22 mouse cellular contexts compared by ENCODE assay signal in genomic region chr4:154773830-154774229, GRCm38 (mm10).
DNase-seq lines count a peak whose midpoint lies in the region; ATAC-seq lines count a peak whose summit lies in the region.
"Had no signal": no experiment of that assay in that cellular context is flagged by ENCODE, and none has a peak within 500 bp of the region (broad histone marks: within the 10 kb centered on the region; RNA-seq: fewer than 3 reads in every experiment).

No protein-coding gene starts in this region.

- H3K4me2 ChIP-seq in kidney, embryonic 16.5 days (replicated peaks; ENCODE audit: low read depth, low read length) = no peak overlapping the region
- H3K4me2 ChIP-seq: embryonic facial prominence, embryonic 12.5 days; forebrain, embryonic 12.5 days; heart, embryonic 11.5 days; heart, embryonic 15.5 days; hindbrain, embryonic 14.5 days had no signal

- peak overlapping the region; percentile 5; the same call in 1 of the 2 replicates for H3K27ac ChIP-seq in kidney, embryonic 16.5 days (ENCODE audit: low read length)
- H3K27ac ChIP-seq: embryonic facial prominence, embryonic 12.5 days; forebrain, embryonic 12.5 days; heart, adult 2 months; heart, embryonic 15.5 days; hindbrain, embryonic 10.5 days; hindbrain, embryonic 14.5 days had no signal

- DNase-seq in kidney, postnatal 14 days = no peak
- peak; percentile 3 for DNase-seq in 416B (ENCODE audit: low read depth)
- DNase-seq in urinary bladder, postnatal 14 days (ENCODE audit: low spot score) = no peak
- DNase-seq in thymus, postnatal 0 days (ENCODE audit: low spot score) = no peak
- DNase-seq: adrenal gland, adult 2 months; adrenal gland, postnatal 25 days; cerebellum, adult 2 months; cerebellum, postnatal 10 days; embryo, embryonic 11 days; gastrocnemius, postnatal 10 days; heart, adult 2 months; heart, postnatal 14 days had no signal

- peaks cover 8% of the 10 kb centered on the region for H3K4me1 ChIP-seq in kidney, embryonic 16.5 days (ENCODE audit: insufficient read depth, low read length)
- H3K4me1 ChIP-seq: heart, embryonic 15.5 days had no signal

- H3K9me3 ChIP-seq in kidney, embryonic 16.5 days (ENCODE audit: low read length) = no peaks in the 10 kb centered on the region
- H3K9me3 ChIP-seq: embryonic facial prominence, embryonic 12.5 days; forebrain, embryonic 12.5 days; heart, embryonic 15.5 days; hindbrain, embryonic 10.5 days had no signal

- no peak overlapping the region for H3K9ac ChIP-seq in kidney, embryonic 16.5 days (replicated peaks; ENCODE audit: low read length)
- H3K9ac ChIP-seq: embryonic facial prominence, embryonic 12.5 days; forebrain, embryonic 12.5 days; heart, embryonic 15.5 days; hindbrain, embryonic 14.5 days had no signal

- H3K4me3 ChIP-seq in kidney, embryonic 16.5 days (ENCODE audit: low read length) = no peak overlapping the region
- H3K4me3 ChIP-seq: embryonic facial prominence, embryonic 12.5 days; forebrain, embryonic 12.5 days; heart, adult 2 months; heart, embryonic 15.5 days; hindbrain, embryonic 10.5 days had no signal

- ATAC-seq in kidney, embryonic 16.5 days (ENCODE audit: low FRiP score, low TSS enrichment) = no peak
- ATAC-seq in granulocyte monocyte progenitor cell, adult 5-6 weeks (replicated peaks; ENCODE audit: poor library complexity, severe bottlenecking) = peak; percentile 38; the same call in 1 of the 2 replicates
- peak; percentile 52 for ATAC-seq in megakaryocyte progenitor cell, adult 5-6 weeks (replicated peaks; ENCODE audit: poor library complexity)
- ATAC-seq: forebrain, embryonic 16.5 days had no signal

- H3K36me3 ChIP-seq in kidney, embryonic 16.5 days (ENCODE audit: insufficient read depth, low read length) = no peaks in the 10 kb centered on the region
- H3K36me3 ChIP-seq: embryonic facial prominence, embryonic 12.5 days; forebrain, embryonic 12.5 days; heart, embryonic 15.5 days; hindbrain, embryonic 10.5 days had no signal

- 78% methylated on average over 3 of the region's 3 CpGs for WGBS in kidney, embryonic 16.5 days

- H3K27me3 ChIP-seq in kidney, embryonic 16.5 days (ENCODE audit: insufficient read depth, low read length) = no peaks in the 10 kb centered on the region; the same call in 1 of the 2 replicates
- H3K27me3 ChIP-seq: heart, embryonic 15.5 days had no signal
